Mouse (Mus musculus) brain, embryonic 14.5 days (tissue): Measurements from ENCODE around the gene Rtl8b. TPM values are rescaled to one million over a fixed set of nuclear protein-coding genes. Genes with fewer than 3 reads are reported as not detected.
"Not testable (repeated sequence)": the region's sequence is repeated elsewhere in the genome, so short reads cannot be mapped to it uniquely, and the experiment has no call there.

Source experiments
- DNase-seq: peaks from one replicate; pipeline ENCODE4 v3.0.0-alpha.2; 2011; ENCODE audit warnings: low read depth
- CTCF ChIP-seq: fragments of 200-500 bp; IDR thresholded peaks from 2 replicates; pipeline ENCODE4 v1.5.1; 2012; ENCODE audit warnings: inconsistent platforms, mild to moderate bottlenecking, moderate library complexity, borderline replicate concordance; ENCODE audit not compliant: insufficient read depth, insufficient read length; ENCODE audit errors: extremely low read depth
- POLR2A ChIP-seq: fragments of 200-500 bp; IDR thresholded peaks from 2 replicates; pipeline ENCODE4 v1.6.1; 2012; ENCODE audit warnings: mild to moderate bottlenecking, inconsistent platforms, borderline replicate concordance; ENCODE audit not compliant: poor library complexity, insufficient read depth, insufficient read length, severe bottlenecking; ENCODE audit errors: extremely low read depth
- polyA plus RNA-seq: library from polyadenylated mRNA; depleted of rRNA; stranded (reverse); fragments of >200 nt; gene quantifications from 2 replicates; pipeline ENCODE4 v1.2.3, GENCODE M21; 2012; rRNA removed

Rtl8b gene
- polyA plus RNA-seq, 1 experiment = 347 TPM

DNA sequence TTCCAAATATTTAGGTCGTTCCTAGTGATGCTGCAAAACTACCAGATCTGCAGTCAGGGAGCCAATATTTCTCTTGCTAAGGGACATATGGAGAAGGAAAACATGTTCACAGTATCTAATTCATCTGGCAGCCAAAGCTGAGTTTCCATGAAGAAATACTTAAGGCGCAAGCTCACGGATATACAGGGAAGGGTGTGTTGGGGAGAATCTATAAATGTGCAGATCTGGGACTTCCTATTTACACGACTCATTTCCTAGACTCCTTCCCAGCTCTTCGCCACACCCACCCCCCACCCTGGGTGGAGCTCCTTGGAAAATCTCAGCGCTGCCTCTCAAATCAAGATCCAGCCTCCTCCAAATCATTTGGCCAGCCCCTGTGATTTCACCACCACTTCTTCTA lies 24.3 kb downstream of the Rtl8b start:
- TF ChIP-seq POLR2A = no peak
- no peak for TF ChIP-seq CTCF
- DNase-seq = peak; percentile 15

- peak; percentile 93 for DNase-seq
These were observed 26.9 kb downstream of the Rtl8b start, which contains the start of gene Rtl8a for GRCm38 (mm10) chrX:53642980-53643961. Gene Rtl8a, minus strand, starts transcription at chrX:53643682.

DNA sequence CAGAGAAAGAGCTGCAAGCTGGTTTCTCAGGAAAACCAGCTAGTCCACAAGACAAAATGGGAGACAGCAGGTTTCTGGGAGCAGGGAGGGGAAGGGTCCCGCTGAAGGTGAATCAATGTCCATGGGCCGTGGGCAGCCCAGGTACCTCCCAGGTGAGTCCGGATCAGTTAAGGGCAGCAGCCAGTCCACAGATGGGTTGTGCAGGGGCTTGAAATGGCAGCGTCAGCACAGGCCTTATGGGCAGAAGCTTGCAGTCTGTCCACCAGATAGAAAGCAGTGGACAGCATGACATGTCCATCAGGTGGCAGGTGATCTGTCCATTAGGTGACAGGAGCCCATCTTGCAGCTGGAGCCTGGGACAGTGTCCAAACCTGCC lies 27.6 kb downstream of the Rtl8b start:
- DNase-seq = not testable (repeated sequence)

DNA sequence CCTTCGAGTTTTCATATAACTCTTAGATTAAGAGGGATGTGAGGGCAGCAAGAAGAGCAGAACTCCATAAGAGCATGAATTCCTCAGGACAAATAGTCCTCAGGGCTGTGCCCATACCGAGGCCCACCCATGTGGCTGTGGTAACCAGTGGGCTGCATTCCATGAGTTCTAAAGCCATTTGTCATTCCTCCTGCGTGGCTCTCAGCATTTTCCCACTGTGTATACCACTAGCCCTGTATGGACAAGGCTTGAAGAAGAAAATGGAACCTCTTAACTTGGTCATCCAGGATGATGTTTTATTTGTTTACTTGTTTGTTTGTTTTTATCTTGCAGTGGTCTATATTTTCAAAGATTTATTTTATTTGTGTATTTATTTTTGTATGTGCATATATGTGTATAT lies 32.1 kb downstream of the Rtl8b start:
- DNase-seq = not testable (repeated sequence)

Other genes with a start within 250 kb of the Rtl8b start
- not detected in 2 replicates for gene Etd, start 235.5 kb downstream of the Rtl8b start, polyA plus RNA-seq
- 146 and 171 TPM in 2 replicates for gene Rtl8c, start 62.4 kb downstream of the Rtl8b start, polyA plus RNA-seq
- gene Gm14597, start 61.4 kb downstream of the Rtl8b start, polyA plus RNA-seq = 0.25 TPM in 1 of 2 replicates, not detected in the other
- 286 and 338 TPM in 2 replicates for gene Rtl8a, start 26.7 kb downstream of the Rtl8b start, polyA plus RNA-seq
- 0.08 and 0.09 TPM in 2 replicates for gene 4930502E18Rik, start 54.4 kb upstream of the Rtl8b start, polyA plus RNA-seq
- not detected in 2 replicates for gene 1700013H16Rik, start 87.4 kb upstream of the Rtl8b start, polyA plus RNA-seq
- gene Zfp36l3, start 106.0 kb upstream of the Rtl8b start, polyA plus RNA-seq = 0.06 and 0.07 TPM in 2 replicates
- gene Xlr, start 127.3 kb upstream of the Rtl8b start, polyA plus RNA-seq = 0.37 and 0.57 TPM in 2 replicates